Mouse (Mus musculus) embryonic stem cell, embryonic (primary cell): ENCODE measurements around the gene Gm5148.

Experiments used
- CTCF ChIA-PET, 4 experiments: fragments of 300-600 bp in 2 of 4; fragments of 350-600 bp in 2 of 4; sonication (Branson Sonifier 250); formaldehyde crosslinking; loops; one replicate each; lab custom pipeline; 2022; ENCODE audit warnings: inconsistent platforms in 2 of 4; lab: Charles Lee
- POLR2A ChIA-PET, 4 experiments: fragments of 300-600 bp in 2 of 4; fragments of 350-600 bp in 2 of 4; sonication (Branson Sonifier 250); formaldehyde crosslinking; loops; one replicate each; lab custom pipeline; 2022; ENCODE audit warnings: antibody characterized with exemption in 4 of 4, inconsistent platforms in 1 of 4; lab: Charles Lee

Gene Gm5148

GRCm38 (mm10) chr3:37747258-37748001 lies 23.1 kb upstream of the Gm5148 start:
- POLR2A ChIA-PET = interaction anchor here in 2 of 4 experiments (0.6 to 2.4 kb wide), 7 partner anchors 11 to 1391 kb away, joined by 3 to 7 read pairs (median 4); partner anchors contain the start of genes Gm5148 (in 1 of the 2), Nudt6 (in 1 of the 2) and Spata5 (in 1 of the 2)

GRCm38 (mm10) chr3:37744050-37744449 lies 19.8 kb upstream of the Gm5148 start:
- POLR2A ChIA-PET = interaction anchor here in 1 of 4 experiments (1.1 kb wide), 1 partner anchor 45 kb away, joined by 3 read pairs; no protein-coding TSS in a partner anchor
- CTCF ChIA-PET = no interaction called here

More at GRCm38 (mm10) chr3:37747258-37748001, 23.1 kb upstream of the Gm5148 start:
- CTCF ChIA-PET = interaction anchor here in 3 of 4 experiments (0.5 to 1.2 kb wide), 4 partner anchors 88 to 1992 kb away, joined by 3 to 4 read pairs (median 3); no protein-coding TSS in a partner anchor

- ChIA-PET POLR2A (interaction anchor here in 1 of 4 experiments (0.6 to 1.7 kb wide), 3 partner anchors 12 to 77 kb away, joined by 3 to 4 read pairs (median 3); partner anchors contain the start of gene Gm5148), CTCF (no interaction called here)
Observed at GRCm38 (mm10) chr3:37739996-37740395, 15.7 kb upstream of the Gm5148 start.

GRCm38 (mm10) chr3:37738171-37738950 lies 14.1 kb upstream of the Gm5148 start:
- POLR2A ChIA-PET = interaction anchor here in 2 of 4 experiments (0.6 to 1.7 kb wide), 3 partner anchors 11 to 27 kb away, joined by 3 to 5 read pairs (median 4); no protein-coding TSS in a partner anchor
- CTCF ChIA-PET = no interaction called here

- ChIA-PET CTCF (no interaction called here), POLR2A (interaction anchor here in 1 of 4 experiments (0.6 to 1.0 kb wide), 2 partner anchors 13 to 94 kb away, joined by 3 to 4 read pairs; no protein-coding TSS in a partner anchor)
Observed at GRCm38 (mm10) chr3:37737407-37737806, 13.1 kb upstream of the Gm5148 start.

GRCm38 (mm10) chr3:37735166-37735565 lies 10.9 kb upstream of the Gm5148 start:
- CTCF ChIA-PET = no interaction called here
- POLR2A ChIA-PET = interaction anchor here in 1 of 4 experiments (0.7 to 1.8 kb wide), 4 partner anchors 10 to 70 kb away, joined by 3 to 6 read pairs (median 3); no protein-coding TSS in a partner anchor

GRCm38 (mm10) chr3:37729142-37729541 lies 4.9 kb upstream of the Gm5148 start:
- ChIA-PET CTCF (no interaction called here), POLR2A (interaction anchor here in 1 of 4 experiments (0.7 kb wide), 1 partner anchor 1255 kb away, joined by 5 read pairs; no protein-coding TSS in a partner anchor)

GRCm38 (mm10) chr3:37728112-37729100 lies 4.1 kb upstream of the Gm5148 start:
- ChIA-PET CTCF (no interaction called here), POLR2A (interaction anchor here in 2 of 4 experiments (0.7 to 1.5 kb wide), 2 partner anchors 11 to 1254 kb away, joined by 4 to 5 read pairs; no protein-coding TSS in a partner anchor)

GRCm38 (mm10) chr3:37727392-37727791 lies 3.1 kb upstream of the Gm5148 start:
- POLR2A ChIA-PET = interaction anchor here in 1 of 4 experiments (1.3 to 1.5 kb wide), 2 partner anchors 12 to 18 kb away, joined by 3 to 4 read pairs; no protein-coding TSS in a partner anchor
- CTCF ChIA-PET = no interaction called here

GRCm38 (mm10) chr3:37726501-37727140 lies 2.3 kb upstream of the Gm5148 start:
- POLR2A ChIA-PET = interaction anchor here in 1 of 4 experiments (1.3 kb wide), 1 partner anchor 19 kb away, joined by 3 read pairs; no protein-coding TSS in a partner anchor
- CTCF ChIA-PET = no interaction called here

- ChIA-PET CTCF (interaction anchor here in 2 of 4 experiments (0.6 to 0.9 kb wide), 2 partner anchors 91 to 94 kb away, joined by 3 read pairs; no protein-coding TSS in a partner anchor), POLR2A (interaction anchor here in 3 of 4 experiments (0.8 to 3.1 kb wide), 13 partner anchors 9 to 306 kb away, joined by 3 to 15 read pairs (median 5); partner anchors contain the start of genes Spry1 (in 2 of the 3), Nudt6 (in 1 of the 3) and Spata5 (in 1 of the 3))
Observed at GRCm38 (mm10) chr3:37724946-37725735, 851 bp upstream of the Gm5148 start.

GRCm38 (mm10) chr3:37723662-37724170 lies 574 bp downstream of the Gm5148 start:
- ChIA-PET CTCF (interaction anchor here in 2 of 4 experiments (1.1 to 1.3 kb wide), 2 partner anchors 50 to 84 kb away, joined by 3 read pairs; partner anchors contain the start of gene Spry1 (in 1 of the 2)), POLR2A (interaction anchor here (0.6 to 4.1 kb wide), 33 partner anchors 8 to 565 kb away, joined by 3 to 18 read pairs (median 4); partner anchors contain the start of genes Spry1 (in 2 of the 4), Nudt6 (in 1 of the 4) and Spata5 (in 1 of the 4))

- ChIA-PET POLR2A (interaction anchor here (0.6 to 4.1 kb wide), 24 partner anchors 9 to 427 kb away, joined by 3 to 18 read pairs (median 4); partner anchors contain the start of genes Nudt6 (in 1 of the 4), Spata5 (in 1 of the 4) and Spry1 (in 1 of the 4)), CTCF (interaction anchor here in 1 of 4 experiments (1.3 kb wide), 1 partner anchor 83 kb away, joined by 3 read pairs; the partner anchor contains the start of gene Spry1)
Observed at GRCm38 (mm10) chr3:37723061-37723521, 1.2 kb downstream of the Gm5148 start.

GRCm38 (mm10) chr3:37722487-37723060 lies 1.7 kb downstream of the Gm5148 start:
- POLR2A ChIA-PET = interaction anchor here in 3 of 4 experiments (0.6 to 4.1 kb wide), 17 partner anchors 9 to 427 kb away, joined by 3 to 18 read pairs (median 4); partner anchors contain the start of genes Nudt6 (in 1 of the 3) and Spata5 (in 1 of the 3)

More at GRCm38 (mm10) chr3:37722487-37723060, 1.7 kb downstream of the Gm5148 start:
- CTCF ChIA-PET = interaction anchor here in 1 of 4 experiments (1.3 kb wide), 1 partner anchor 83 kb away, joined by 3 read pairs; the partner anchor contains the start of gene Spry1
